Mouse (Mus musculus): ENCODE measurements around the gene Adamts18.
A peak's percentile ranks its signal among the peaks of the same experiment; 100 is the strongest.

Adamts18 gene

DNA sequence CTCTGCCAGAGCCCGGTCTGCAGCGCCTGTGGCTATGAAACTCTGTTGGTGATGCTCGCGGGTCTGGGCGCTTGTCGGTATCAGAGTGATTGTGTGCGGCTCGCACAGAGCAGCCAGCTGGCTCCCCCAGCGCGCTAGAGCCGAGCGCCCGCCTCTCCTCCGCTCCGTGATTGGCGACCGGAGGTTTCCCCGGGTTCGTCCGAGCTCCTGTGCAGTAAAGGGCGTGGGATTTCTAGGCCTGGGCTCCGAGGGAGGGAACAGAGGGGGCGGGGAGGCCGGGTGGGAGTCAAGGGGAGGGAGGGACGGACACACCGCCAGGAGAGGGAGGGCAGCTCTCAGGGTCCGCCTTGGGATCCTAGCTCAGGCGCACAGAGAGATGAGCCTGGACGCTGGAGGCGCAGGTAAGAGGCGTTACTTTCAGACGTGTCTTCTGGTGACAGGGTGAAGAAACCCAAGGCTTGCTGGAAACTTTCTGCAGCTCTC lies at the start of gene Adamts18:
Gene Adamts18, minus strand, starts transcription at position 86 of the 483 bp plus-strand sequence.
- DNase-seq (ENCODE audit: low read depth): no peak

- no peak for DNase-seq (ENCODE audit: low read depth)
Measured at GRCm38 (mm10) chr8:113896446-113896845, 47.9 kb upstream of the Adamts18 start.

DNA sequence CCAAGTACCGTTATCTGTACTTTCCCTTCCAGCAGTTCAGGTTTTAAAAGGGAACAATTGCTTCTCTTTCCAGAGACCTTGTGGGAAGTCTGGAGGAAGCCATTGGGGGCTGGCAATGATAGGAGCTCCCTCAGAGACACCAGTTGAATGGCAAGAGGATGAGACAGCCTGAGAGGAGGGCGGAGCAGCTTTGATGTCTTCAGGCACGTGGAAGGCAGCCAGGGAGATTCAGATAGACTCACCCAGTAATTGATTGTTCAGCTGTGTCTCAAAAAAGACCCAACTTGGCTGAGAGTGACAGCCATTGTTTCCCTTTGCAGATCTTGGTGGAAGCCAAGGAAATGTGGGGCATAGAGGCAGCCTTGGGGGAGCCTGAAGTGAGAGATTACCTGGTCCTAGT lies 42.8 kb upstream of the Adamts18 start:
- DNase-seq (ENCODE audit: low read depth): no peak

DNA sequence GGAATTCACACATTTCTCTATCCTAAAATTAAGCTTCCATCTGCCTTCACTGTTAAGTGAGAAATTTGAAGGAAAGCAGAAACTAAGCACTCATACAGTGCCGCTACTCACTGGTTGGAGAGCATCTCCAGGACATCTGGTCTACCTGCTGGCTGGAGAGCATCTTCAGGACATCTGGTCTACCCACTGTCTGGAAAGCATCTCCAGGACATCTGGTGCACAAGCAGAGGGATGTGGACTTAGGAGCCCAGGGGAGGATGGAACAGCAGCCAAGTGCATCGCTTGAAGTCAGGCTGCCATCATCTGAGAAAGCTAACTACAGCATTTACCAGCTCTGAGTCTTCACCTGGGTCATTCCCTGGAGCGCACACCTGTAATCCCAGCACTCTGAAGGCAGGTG lies 38.0 kb upstream of the Adamts18 start:
- DNase-seq (ENCODE audit: low read depth): no peak

GRCm38 (mm10) chr8:113885101-113885500 lies 36.6 kb upstream of the Adamts18 start:
- DNase-seq (ENCODE audit: low read depth): no peak

DNA sequence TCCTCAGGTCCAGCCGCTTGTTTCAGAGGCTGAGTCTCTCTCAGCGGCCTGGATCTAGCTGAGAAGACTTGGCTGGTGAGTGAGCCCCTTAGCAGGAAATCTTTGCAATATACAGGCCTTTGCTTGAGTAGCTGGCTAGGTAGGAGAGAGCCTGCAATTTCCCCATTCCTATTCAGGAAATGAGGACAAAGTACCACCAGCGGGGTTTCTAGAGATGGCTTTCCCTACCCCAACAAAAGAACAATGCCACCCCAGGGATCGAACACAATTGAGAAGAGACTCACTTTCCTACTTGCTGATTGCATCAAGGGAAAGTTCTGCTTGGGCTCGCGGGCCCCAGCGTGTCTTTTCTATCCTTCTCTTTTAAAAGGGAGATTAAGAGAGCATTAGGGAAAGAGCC lies 35.5 kb upstream of the Adamts18 start:
- DNase-seq (ENCODE audit: low read depth): no peak

- DNase-seq (ENCODE audit: low read depth): no peak
Measured at GRCm38 (mm10) chr8:113882558-113882957, 34.0 kb upstream of the Adamts18 start.

DNA sequence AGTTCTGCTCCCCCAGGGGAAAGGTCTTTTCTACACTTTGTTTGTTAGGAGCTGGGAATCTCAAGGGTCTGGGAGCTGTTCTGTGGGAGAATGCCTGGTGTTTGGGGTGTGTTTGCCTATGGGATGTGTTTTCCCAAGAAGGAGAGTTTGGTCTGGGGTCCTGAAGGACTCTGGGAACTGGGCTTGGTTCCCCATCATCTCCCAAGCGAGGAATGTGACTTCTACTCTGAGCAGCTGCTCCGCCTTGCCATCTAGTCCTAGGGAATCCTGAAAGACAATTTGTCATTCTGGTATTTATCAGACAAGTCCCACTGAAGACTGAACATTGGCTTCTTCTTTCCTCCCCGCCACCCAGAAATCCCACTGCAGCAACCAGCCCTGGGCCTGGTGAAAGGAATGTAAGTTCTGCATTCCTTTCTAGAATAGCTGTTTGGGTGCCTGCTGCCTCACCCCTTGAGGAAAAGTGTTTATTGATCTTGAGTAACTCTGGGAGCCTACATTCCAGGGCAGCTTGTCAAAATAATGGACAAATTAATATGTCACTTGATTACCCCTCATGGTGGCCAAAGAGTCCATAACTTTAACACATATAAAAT lies 30.0 kb upstream of the Adamts18 start:
- no peak for DNase-seq (ENCODE audit: low read depth)

GRCm38 (mm10) chr8:113873446-113874120 lies 25.0 kb upstream of the Adamts18 start:
- peak; percentile 25 for DNase-seq (ENCODE audit: low read depth)

DNA sequence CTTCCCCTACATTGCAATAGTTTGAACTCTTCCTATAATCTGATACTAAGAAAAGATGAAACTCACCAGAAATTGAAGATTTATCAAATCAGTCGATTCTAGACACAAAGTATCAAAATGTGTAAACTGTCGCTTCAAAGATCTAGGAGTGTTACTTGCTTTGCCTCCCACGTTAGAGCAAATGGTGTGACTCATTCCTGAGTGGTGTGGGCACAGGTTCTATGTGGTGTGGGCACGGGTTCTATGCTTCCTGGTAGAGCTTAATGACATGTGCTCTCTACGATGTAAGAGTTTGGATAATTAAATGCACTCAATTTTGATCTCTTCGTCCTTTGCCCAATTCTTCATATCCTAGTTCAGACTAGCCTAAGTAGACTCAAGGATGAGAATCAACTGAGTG lies 23.9 kb upstream of the Adamts18 start:
- no peak for DNase-seq (ENCODE audit: low read depth)

GRCm38 (mm10) chr8:113866530-113866929 lies 18.0 kb upstream of the Adamts18 start:
- DNase-seq (ENCODE audit: low read depth): no peak

DNA sequence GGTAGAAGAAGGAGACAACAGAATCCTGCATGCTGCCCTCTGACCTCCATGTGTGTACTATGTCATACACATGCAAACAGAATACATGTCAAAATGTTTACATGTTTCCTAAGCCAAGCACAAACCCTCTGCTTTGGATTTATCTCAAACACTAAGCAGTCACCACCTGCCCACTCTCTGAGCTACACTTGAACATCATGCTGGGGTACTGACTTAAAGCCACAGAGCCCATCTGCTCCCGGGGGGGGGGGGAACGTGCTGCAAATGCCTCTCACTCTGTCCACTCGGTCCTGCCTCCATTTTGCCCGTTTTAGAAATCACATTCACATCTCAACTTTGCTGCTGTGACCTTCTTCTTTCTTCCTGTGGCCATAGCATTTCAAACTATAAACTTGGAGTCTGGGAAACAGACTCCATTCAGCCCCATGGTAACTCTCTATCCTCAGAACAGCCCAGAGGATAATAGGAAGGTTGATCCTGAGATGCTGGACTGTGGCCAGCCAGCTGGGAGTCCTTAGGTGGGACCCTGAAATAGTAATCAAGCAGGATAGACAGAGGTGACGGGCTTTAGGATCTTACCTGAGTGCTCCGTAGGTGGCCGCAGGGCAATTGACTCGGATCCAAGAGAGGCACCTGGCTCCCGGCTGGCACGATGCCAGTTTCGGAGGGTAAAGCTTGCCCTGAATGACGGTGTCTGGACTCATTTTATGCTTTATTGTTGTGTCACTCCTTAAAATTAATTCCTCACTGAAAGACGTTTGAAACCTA lies 17.0 kb upstream of the Adamts18 start:
- DNase-seq (ENCODE audit: low read depth): no peak

GRCm38 (mm10) chr8:113859890-113860683 lies 11.5 kb upstream of the Adamts18 start:
- DNase-seq (ENCODE audit: low read depth): no peak

DNA sequence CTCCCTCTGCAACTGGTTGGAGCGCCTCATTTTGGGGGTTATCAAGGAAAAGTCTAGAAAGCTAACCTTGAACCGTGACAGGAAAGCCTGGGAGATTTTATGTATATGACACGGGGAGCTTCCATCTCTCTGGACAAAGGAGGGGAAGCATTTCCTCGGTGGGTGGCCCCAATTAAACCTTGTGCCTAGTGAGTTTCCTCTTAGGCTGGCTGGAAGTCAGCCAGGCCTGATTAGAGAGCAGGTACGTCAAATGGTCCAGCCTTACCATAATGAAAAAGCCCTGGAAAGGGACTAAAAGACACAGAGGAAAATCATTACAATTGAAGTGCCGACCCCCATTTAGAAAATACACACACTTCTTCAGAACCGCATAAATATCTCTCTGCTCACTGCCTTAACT lies 10.3 kb upstream of the Adamts18 start:
- DNase-seq (ENCODE audit: low read depth): no peak

GRCm38 (mm10) chr8:113854622-113855293 lies 6.2 kb upstream of the Adamts18 start:
- DNase-seq (ENCODE audit: low read depth): no peak

GRCm38 (mm10) chr8:113853714-113854113 lies 5.2 kb upstream of the Adamts18 start:
- no peak for DNase-seq (ENCODE audit: low read depth)

GRCm38 (mm10) chr8:113851655-113852054 lies 3.1 kb upstream of the Adamts18 start:
- no peak for DNase-seq (ENCODE audit: low read depth)

DNA sequence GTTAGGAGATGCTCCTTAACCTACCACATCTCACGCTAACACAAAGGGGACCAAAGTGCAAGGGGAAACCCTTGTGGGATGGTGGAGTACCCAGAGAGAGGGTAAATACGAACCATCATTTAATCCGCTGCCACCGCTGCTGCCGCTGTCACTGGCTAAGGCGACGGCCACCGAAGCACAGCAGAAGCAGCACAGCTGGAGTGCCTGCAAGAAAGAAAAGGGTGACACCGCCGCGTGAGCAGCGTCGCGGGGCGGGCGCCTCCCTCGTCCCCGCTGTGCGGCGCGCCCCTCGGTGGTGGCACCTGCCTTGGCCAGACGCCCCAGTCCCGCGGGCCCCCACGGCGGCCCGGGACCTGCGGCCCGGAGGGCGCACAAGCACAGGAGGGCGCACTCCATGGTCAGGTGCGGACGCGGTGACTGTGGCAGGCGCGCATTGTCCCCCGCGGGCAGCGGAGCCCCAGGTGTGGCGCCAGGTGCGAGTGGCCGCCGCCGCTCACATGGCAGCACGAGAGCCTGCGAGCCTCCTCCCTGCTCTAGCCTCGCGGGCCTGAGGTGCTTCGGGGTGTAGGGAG lies 371 bp downstream of the Adamts18 start:
- no peak for DNase-seq (ENCODE audit: low read depth)

- no peak for DNase-seq (ENCODE audit: low read depth)
Measured at GRCm38 (mm10) chr8:113847606-113848080, 895 bp downstream of the Adamts18 start.

GRCm38 (mm10) chr8:113846669-113847068 lies 1.9 kb downstream of the Adamts18 start:
- no peak for DNase-seq (ENCODE audit: low read depth)

- DNase-seq (ENCODE audit: low read depth): no peak
Measured at GRCm38 (mm10) chr8:113844801-113845301, 3.7 kb downstream of the Adamts18 start.

Measured in fibroblast of lung, adult 2 months (primary cell).